Mouse (Mus musculus): ENCODE data around the gene Has3. TPM values are rescaled to one million over a fixed set of nuclear protein-coding genes. Genes with fewer than 3 reads are reported as not detected.

Gene Has3
- polyA plus RNA-seq, 1 experiment, result 2.0 TPM

GRCm38 (mm10) chr8:106887336-106888189 is 17.5 kb downstream of the Has3 start:
- 44% methylated on average over 5 of the region's 5 CpGs for WGBS
- H3K4me1 ChIP-seq (replicated peaks; ENCODE audit: control insufficient read depth, insufficient read depth, low read length), result peaks cover 4% of the 10 kb centered on the region
- no peak overlapping the region for H3K4me3 ChIP-seq (ENCODE audit: control insufficient read depth, insufficient read depth, low read length)
- no peaks in the 10 kb centered on the region for H3K27me3 ChIP-seq (ENCODE audit: control insufficient read depth, insufficient read depth, low read length)
- H3K27ac ChIP-seq (ENCODE audit: control insufficient read depth, insufficient read depth, low read length), result no peak overlapping the region
- DNase-seq, result peak; percentile 74
- peaks cover 22% of the 10 kb centered on the region for H3K36me3 ChIP-seq (ENCODE audit: control insufficient read depth, insufficient read depth, low read length)
- TF ChIP-seq POLR2A (IDR thresholded peaks at IDR 0.05; ENCODE audit: control insufficient read depth, extremely low read depth, insufficient read depth, low read length, poor library complexity) (no peak), CTCF (IDR thresholded peaks at IDR 0.05; ENCODE audit: borderline replicate concordance, control insufficient read depth, extremely low read depth, insufficient read depth, low read length, poor library complexity) (no peak)

DNA sequence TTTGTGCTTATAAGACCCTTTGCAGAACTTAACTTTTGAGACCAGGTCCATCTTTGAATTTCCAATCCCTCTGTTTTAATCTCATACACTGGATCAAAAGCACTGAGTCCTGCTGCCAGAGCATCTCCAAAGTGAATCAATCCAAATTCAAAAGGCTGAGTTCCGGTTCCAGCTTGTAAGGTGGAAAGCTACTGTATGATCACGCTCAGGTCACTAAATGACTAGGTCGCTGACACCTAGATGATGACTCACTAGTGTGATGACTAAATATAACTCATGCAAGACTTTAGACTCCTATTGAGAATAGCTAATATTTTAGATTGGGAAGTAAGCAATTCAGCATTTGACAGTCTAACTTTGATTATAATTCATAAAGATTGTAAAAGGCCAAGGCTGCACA is 18.8 kb downstream of the Has3 start:
- Histone ChIP-seq H3K4me1 (replicated peaks; ENCODE audit: control insufficient read depth, insufficient read depth, low read length) (peaks cover 4% of the 10 kb centered on the region), H3K36me3 (ENCODE audit: control insufficient read depth, insufficient read depth, low read length) (peaks cover 17% of the 10 kb centered on the region), H3K27ac (ENCODE audit: control insufficient read depth, insufficient read depth, low read length) (no peak overlapping the region), H3K27me3 (ENCODE audit: control insufficient read depth, insufficient read depth, low read length) (no peaks in the 10 kb centered on the region), H3K4me3 (ENCODE audit: control insufficient read depth, insufficient read depth, low read length) (no peak overlapping the region)
- no peak for TF ChIP-seq POLR2A (IDR thresholded peaks at IDR 0.05; ENCODE audit: control insufficient read depth, extremely low read depth, insufficient read depth, low read length, poor library complexity)
- no peak for TF ChIP-seq CTCF (IDR thresholded peaks at IDR 0.05; ENCODE audit: borderline replicate concordance, control insufficient read depth, extremely low read depth, insufficient read depth, low read length, poor library complexity)
- DNase-seq, result no peak
- 89% methylated on average over 3 of the region's 3 CpGs for WGBS

GRCm38 (mm10) chr8:106892210-106892805 is 22.3 kb downstream of the Has3 start:
- H3K36me3 ChIP-seq (ENCODE audit: control insufficient read depth, insufficient read depth, low read length), result no peaks in the 10 kb centered on the region; the same call in 1 of the 2 replicates
- H3K27ac ChIP-seq (ENCODE audit: control insufficient read depth, insufficient read depth, low read length), result peak overlapping the region; percentile 57
- H3K4me1 ChIP-seq (replicated peaks; ENCODE audit: control insufficient read depth, insufficient read depth, low read length), result peaks cover 6% of the 10 kb centered on the region
- H3K4me3 ChIP-seq (ENCODE audit: control insufficient read depth, insufficient read depth, low read length), result peak overlapping the region; percentile 67
- WGBS, result under 1% methylated on average over 15 of the region's 15 CpGs
- H3K27me3 ChIP-seq (ENCODE audit: control insufficient read depth, insufficient read depth, low read length), result no peaks in the 10 kb centered on the region
- TF ChIP-seq POLR2A (IDR thresholded peaks at IDR 0.05; ENCODE audit: control insufficient read depth, extremely low read depth, insufficient read depth, low read length, poor library complexity) (no peak), CTCF (IDR thresholded peaks at IDR 0.05; ENCODE audit: borderline replicate concordance, control insufficient read depth, extremely low read depth, insufficient read depth, low read length, poor library complexity) (no peak)
- DNase-seq, result peak; percentile 62

DNA sequence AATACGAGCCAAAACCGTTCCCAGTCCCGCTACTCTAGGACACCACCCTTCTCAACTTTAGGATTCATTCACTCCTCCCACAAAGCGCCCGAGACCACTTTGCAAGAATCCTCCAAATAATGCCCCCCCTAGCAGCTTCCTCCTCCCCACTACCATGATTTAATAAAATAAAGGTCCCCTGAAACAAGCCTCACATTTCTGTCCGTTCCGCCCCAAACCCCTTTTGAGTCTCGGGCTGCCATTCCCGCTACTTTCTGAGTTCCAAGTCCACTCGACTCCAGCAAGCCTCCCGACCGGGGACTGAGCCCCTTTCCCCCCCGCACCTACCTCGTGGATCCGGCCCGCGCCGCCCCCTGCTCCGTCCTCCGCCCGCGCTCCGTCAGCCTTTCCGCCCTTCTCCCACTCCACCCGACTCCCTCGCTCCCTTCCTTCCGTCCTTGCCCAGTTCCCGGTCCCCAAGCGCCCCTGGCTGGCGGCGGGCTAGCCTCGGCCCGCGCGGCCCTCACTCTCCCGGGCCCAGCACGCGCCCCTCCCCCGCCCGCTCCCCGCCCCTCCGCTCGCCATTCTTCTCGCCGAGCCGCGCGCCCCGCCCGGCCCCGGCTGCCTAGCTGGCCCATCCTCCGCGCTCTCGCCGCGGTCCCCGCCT is 22.9 kb downstream of the Has3 start:
- H3K36me3 ChIP-seq (ENCODE audit: control insufficient read depth, insufficient read depth, low read length), result peaks cover under 1% of the 10 kb centered on the region; the same call in 1 of the 2 replicates
- peak overlapping the region; percentile 67 for H3K4me3 ChIP-seq (ENCODE audit: control insufficient read depth, insufficient read depth, low read length)
- H3K27ac ChIP-seq (ENCODE audit: control insufficient read depth, insufficient read depth, low read length), result peak overlapping the region; percentile 57
- no peaks in the 10 kb centered on the region for H3K27me3 ChIP-seq (ENCODE audit: control insufficient read depth, insufficient read depth, low read length)
- peaks cover 6% of the 10 kb centered on the region for H3K4me1 ChIP-seq (replicated peaks; ENCODE audit: control insufficient read depth, insufficient read depth, low read length)
- DNase-seq, result no peak
- TF ChIP-seq POLR2A (IDR thresholded peaks at IDR 0.05; ENCODE audit: control insufficient read depth, extremely low read depth, insufficient read depth, low read length, poor library complexity), result no peak
- no peak; the same call in 1 of the 2 replicates for TF ChIP-seq CTCF (IDR thresholded peaks at IDR 0.05; ENCODE audit: borderline replicate concordance, control insufficient read depth, extremely low read depth, insufficient read depth, low read length, poor library complexity)
- 1% methylated on average over 51 of the region's 57 CpGs for WGBS

DNA sequence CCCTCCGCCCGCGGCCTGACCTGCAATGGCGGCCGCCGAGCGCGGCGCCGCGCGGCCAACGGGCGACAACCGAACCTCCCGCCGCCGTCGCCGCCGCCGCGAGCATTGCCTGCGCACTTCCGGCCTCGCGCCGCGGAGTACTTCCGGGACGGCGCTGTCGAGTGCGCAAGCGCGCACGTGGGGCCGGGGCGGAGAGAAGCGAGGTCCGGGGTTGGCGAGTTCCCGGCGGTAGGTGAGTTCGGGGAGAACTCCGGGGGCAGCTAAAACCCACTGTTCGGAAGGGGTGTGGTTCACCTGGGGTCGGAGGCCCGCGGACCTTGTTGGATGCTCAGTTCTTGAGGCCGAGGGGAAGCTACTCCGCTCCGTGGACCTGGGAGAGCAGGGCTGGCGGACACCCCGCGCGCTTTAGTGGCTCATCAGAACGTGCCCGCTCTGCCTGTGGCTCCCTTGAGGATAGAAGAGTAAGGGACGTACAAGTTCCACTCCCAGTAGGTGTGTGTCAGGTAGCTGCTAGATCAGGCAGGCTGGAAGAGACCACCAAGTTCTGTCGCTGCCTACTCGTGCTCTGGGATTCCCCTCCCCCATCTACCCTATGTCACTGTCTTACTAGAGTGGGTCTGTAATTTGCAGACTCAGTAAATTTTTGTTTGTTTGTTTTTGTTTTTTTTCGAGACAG is 23.6 kb downstream of the Has3 start, which contains the start of gene Utp4:
TSS of gene Utp4 (plus strand) at position 156 of the 676 bp plus-strand sequence.
- under 1% methylated on average over 63 of the region's 63 CpGs for WGBS
- peak; percentile 97 for TF ChIP-seq POLR2A (IDR thresholded peaks at IDR 0.05; ENCODE audit: control insufficient read depth, extremely low read depth, insufficient read depth, low read length, poor library complexity)
- peak; percentile 40; the same call in 1 of the 2 replicates for TF ChIP-seq CTCF (IDR thresholded peaks at IDR 0.05; ENCODE audit: borderline replicate concordance, control insufficient read depth, extremely low read depth, insufficient read depth, low read length, poor library complexity)

More for the DNA sequence above, 23.6 kb downstream of the Has3 start, which contains the start of gene Utp4:
- Histone ChIP-seq H3K4me3 (ENCODE audit: control insufficient read depth, insufficient read depth, low read length) (peak within 1 kb of the TSS; percentile 67), H3K27me3 (ENCODE audit: control insufficient read depth, insufficient read depth, low read length) (no peaks in the 10 kb centered on the region), H3K4me1 (replicated peaks; ENCODE audit: control insufficient read depth, insufficient read depth, low read length) (peaks cover 6% of the 10 kb centered on the region), H3K36me3 (ENCODE audit: control insufficient read depth, insufficient read depth, low read length) (peaks cover 7% of the 10 kb centered on the region), H3K27ac (ENCODE audit: control insufficient read depth, insufficient read depth, low read length) (peak within 1 kb of the TSS; percentile 57)
- peak; percentile 86 for DNase-seq

Measured in thymus, adult 2 months (tissue).